Mouse (Mus musculus) CD4-positive, CD25-positive, alpha-beta regulatory T cell, adult 4 months (primary cell): ENCODE data around the gene Gtf3a. TPM values are rescaled to one million over a fixed set of nuclear protein-coding genes. Genes with fewer than 3 reads are reported as not detected.
"Not testable (repeated sequence)": the region's sequence is repeated elsewhere in the genome, so short reads cannot be mapped to it uniquely, and the experiment has no call there.

Source experiments
- ATAC-seq: one replicate; pipeline ENCODE4 v1.8.0; 2017
- polyA plus RNA-seq, 2 experiments: library from polyadenylated mRNA; unstranded; fragments of 100-300 nt; shearing (Covaris generic); gene quantifications; one replicate each; pipeline ENCODE4 v1.2.1; 2017

Gtf3a gene
- 10 to 100 TPM; 26.2 to 30.5 TPM for polyA plus RNA-seq

- ATAC-seq = peak; percentile 79
Observed at GRCm38 (mm10) chr5:146948508-146949088, at the start of gene Gtf3a. Gtf3a (plus strand) TSS chr5:146948657.

GRCm38 (mm10) chr5:146900331-146900730, 48.1 kb upstream of the Gtf3a start:
- no peak for ATAC-seq

- no peak for ATAC-seq
Observed at GRCm38 (mm10) chr5:146901501-146901900, 47.0 kb upstream of the Gtf3a start.

GRCm38 (mm10) chr5:146904404-146904803, 44.1 kb upstream of the Gtf3a start:
- ATAC-seq = peak; percentile 86

- peak; percentile 74 for ATAC-seq
Observed at GRCm38 (mm10) chr5:146905486-146906172, 42.8 kb upstream of the Gtf3a start.

- ATAC-seq = no peak
Observed at GRCm38 (mm10) chr5:146907533-146907932, 40.9 kb upstream of the Gtf3a start.

GRCm38 (mm10) chr5:146908629-146909028, 39.8 kb upstream of the Gtf3a start:
- no peak for ATAC-seq

GRCm38 (mm10) chr5:146912206-146912605, 36.3 kb upstream of the Gtf3a start:
- no peak for ATAC-seq

- no peak for ATAC-seq
Observed at GRCm38 (mm10) chr5:146913355-146913754, 35.1 kb upstream of the Gtf3a start.

- peak; percentile 34 for ATAC-seq
Observed at GRCm38 (mm10) chr5:146914088-146914766, 34.2 kb upstream of the Gtf3a start.

GRCm38 (mm10) chr5:146916273-146916672, 32.2 kb upstream of the Gtf3a start:
- ATAC-seq = no peak

GRCm38 (mm10) chr5:146916806-146917205, 31.7 kb upstream of the Gtf3a start:
- no peak for ATAC-seq

GRCm38 (mm10) chr5:146917357-146917756, 31.1 kb upstream of the Gtf3a start:
- ATAC-seq = not testable (repeated sequence)

GRCm38 (mm10) chr5:146919874-146920273, 28.6 kb upstream of the Gtf3a start:
- ATAC-seq = no peak

- ATAC-seq = no peak
Observed at GRCm38 (mm10) chr5:146920314-146921161, 27.9 kb upstream of the Gtf3a start.

GRCm38 (mm10) chr5:146921224-146921623, 27.2 kb upstream of the Gtf3a start:
- ATAC-seq = no peak

GRCm38 (mm10) chr5:146923547-146923946, 24.9 kb upstream of the Gtf3a start:
- ATAC-seq = no peak

- ATAC-seq = no peak
Observed at GRCm38 (mm10) chr5:146926673-146927072, 21.8 kb upstream of the Gtf3a start.

- ATAC-seq = no peak
Observed at GRCm38 (mm10) chr5:146931422-146931821, 17.0 kb upstream of the Gtf3a start.

GRCm38 (mm10) chr5:146931904-146932553, 16.4 kb upstream of the Gtf3a start:
- ATAC-seq = no peak

- no peak for ATAC-seq
Observed at GRCm38 (mm10) chr5:146933466-146933865, 15.0 kb upstream of the Gtf3a start.
